Mouse (Mus musculus) midbrain, embryonic 15.5 days (tissue): ENCODE data around the gene Mageb3. TPM values are rescaled to one million over a fixed set of nuclear protein-coding genes. Genes with fewer than 3 reads are reported as not detected.

Experiments
- polyA plus RNA-seq: library from polyadenylated mRNA; unstranded; fragments of >200 nt; fragmentation: Nextera tagmentation; extraction: Ambion mirVana; gene quantifications from 2 replicates; pipeline ENCODE4 v1.2.1, GENCODE M21; 2015

Mageb3 gene
- polyA plus RNA-seq, 1 experiment from 2014 or later = 0.63 TPM

Other genes with a start within 250 kb of the Mageb3 start
- 30.7 and 33.9 TPM in 2 replicates for gene Frmd5, start 149.0 kb downstream of the Mageb3 start, polyA plus RNA-seq
- gene Casc4, start 89.1 kb downstream of the Mageb3 start, polyA plus RNA-seq = 27.5 and 33.1 TPM in 2 replicates
- gene Ctdspl2, start 91 bp downstream of the Mageb3 start, polyA plus RNA-seq = 34.3 and 37.4 TPM in 2 replicates
- 11.2 and 11.7 TPM in 2 replicates for gene Eif3j1, start 72.5 kb upstream of the Mageb3 start, polyA plus RNA-seq
- 8.2 and 8.3 TPM in 2 replicates for gene Spg11, start 162.3 kb upstream of the Mageb3 start, polyA plus RNA-seq
- 85.7 and 94.6 TPM in 2 replicates for gene B2m, start 191.6 kb upstream of the Mageb3 start, polyA plus RNA-seq
- gene Trim69, start 204.6 kb upstream of the Mageb3 start, polyA plus RNA-seq = not detected in 2 replicates
- gene Patl2, start 230.1 kb upstream of the Mageb3 start, polyA plus RNA-seq = not detected in 2 replicates
- gene Terb2, start 230.2 kb upstream of the Mageb3 start, polyA plus RNA-seq = not detected in 2 replicates